Mouse (Mus musculus): ENCODE measurements at regions not wholly inside any gene's neighbourhood (a gene's known extent, or its start where the extent isn't known, plus 50 kb on each side); places are given as distances from the start of the nearest gene placed in this dataset.
A peak's percentile ranks its signal among the peaks of the same experiment; 100 is the strongest.
"Not testable (repeated sequence)": the region's sequence is repeated elsewhere in the genome, so short reads cannot be mapped to it uniquely, and the experiment has no call there.

DNA sequence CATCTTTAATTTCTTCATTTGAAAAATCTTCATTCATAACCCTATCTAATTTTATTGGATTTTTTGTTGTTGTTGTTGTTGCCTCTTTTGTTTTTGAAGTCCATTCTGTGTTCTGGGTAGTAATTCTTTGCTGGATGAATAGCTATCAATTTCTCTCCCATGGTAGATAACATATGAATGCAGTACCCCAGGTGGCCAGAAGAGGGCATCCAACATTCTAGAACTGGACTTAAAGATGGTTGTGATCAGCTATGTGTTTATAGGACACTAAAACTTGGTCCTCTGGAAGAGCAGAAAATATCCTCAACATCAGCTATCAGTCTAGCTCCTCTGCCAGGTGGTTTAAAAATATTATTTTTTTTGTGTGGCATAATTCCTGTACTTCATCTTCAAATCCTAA is 73.0 kb downstream of the Prl2c3 start:
- H3K4me1 ChIP-seq (ENCODE audit: control insufficient read depth, insufficient read depth, low read length); H3K4me3 ChIP-seq (ENCODE audit: insufficient read depth, low read length); H3K27ac ChIP-seq (ENCODE audit: insufficient read depth, low read length): not testable (repeated sequence)

- not testable (repeated sequence) for H3K4me1 ChIP-seq (ENCODE audit: control insufficient read depth, insufficient read depth, low read length); H3K4me3 ChIP-seq (ENCODE audit: insufficient read depth, low read length); H3K27ac ChIP-seq (ENCODE audit: insufficient read depth, low read length)
These were observed 81.8 kb downstream of the Prl2c3 start for GRCm38 (mm10) chr13:12717972-12718546.

DNA sequence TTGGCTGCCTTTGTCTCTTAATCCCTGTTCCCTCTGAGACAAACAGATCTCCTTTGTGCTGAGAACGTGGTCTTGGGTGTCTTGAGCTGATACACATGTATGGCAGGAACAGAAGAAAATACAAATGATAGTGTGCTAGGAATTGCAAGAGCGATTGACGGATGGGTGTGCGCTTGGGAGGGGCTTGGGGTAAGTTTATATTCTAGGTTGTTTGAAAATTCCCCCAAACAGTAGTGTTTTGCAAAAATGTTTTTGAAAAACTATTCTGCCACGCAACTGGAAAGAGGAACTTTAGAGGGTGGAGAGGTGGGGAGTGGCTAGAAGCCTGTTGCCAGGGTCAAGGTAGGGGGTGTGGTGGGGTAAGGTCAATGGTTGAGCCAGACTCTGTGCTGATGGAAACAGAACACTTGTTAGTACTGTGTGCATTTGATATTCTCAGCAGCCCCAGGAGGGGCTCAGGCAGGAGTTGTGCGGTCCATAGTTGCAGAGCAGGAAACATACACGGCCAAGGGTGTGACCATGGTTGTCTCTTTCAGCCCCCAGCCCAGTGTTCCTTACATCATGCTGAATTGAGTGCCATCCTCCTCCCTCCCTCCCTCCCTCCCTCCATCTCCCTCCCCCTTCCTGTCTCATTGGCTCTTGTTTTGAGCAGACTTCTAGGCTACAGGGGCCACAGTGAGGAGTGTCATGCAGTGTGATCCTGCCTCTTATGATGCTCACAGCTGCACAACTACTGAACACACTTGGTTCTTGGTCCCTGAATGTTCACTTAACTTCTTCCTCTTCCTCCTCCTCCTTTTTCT is 88.2 kb downstream of the Prl2c3 start:
- H3K4me3 ChIP-seq (ENCODE audit: insufficient read depth, low read length): no peak overlapping the region
- no peak overlapping the region for H3K27ac ChIP-seq (ENCODE audit: insufficient read depth, low read length)
- H3K4me1 ChIP-seq (ENCODE audit: control insufficient read depth, insufficient read depth, low read length): no peaks in the 10 kb centered on the region
- TF ChIP-seq CTCF (IDR thresholded peaks at IDR 0.05; ENCODE audit: borderline replicate concordance, insufficient read depth, low read length): no peak

GRCm38 (mm10) chr13:12702804-12703612 is 96.9 kb downstream of the Prl2c3 start:
- H3K4me3 ChIP-seq (ENCODE audit: insufficient read depth, low read length): peak overlapping the region; percentile 45
- not testable (repeated sequence) for H3K27ac ChIP-seq (ENCODE audit: insufficient read depth, low read length)

DNA sequence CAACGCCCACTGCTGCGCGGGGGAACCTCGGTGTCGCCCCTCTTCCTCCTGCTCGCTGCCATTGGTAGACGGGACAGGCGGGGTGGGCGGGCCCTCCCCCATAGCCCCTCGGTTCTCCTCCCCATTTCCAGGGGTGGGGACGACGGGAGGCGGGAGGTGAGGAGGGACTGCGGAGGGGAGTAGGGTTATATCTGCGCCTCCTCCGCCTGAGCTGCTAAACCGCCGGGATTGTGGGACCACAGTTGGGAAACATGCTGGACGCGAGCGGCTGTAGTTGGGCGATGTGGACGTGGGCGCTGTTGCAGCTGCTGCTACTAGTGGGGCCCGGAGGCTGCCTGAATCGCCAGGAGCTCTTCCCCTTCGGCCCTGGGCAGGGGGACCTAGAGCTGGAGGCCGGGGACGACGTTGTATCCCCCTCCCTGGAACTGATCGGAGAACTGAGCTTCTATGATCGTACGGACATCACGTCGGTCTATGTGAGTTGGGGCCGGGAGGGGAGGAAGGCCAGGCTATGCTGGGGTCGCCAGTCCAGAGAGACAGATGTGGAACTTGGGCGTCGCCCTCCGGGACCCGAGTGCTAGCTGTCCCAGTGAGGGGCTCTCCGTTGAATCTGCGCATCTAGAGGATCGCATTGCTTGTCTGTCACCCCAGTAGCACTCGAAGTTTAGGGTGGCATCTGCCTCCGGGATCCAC is 97.6 kb downstream of the Prl2c3 start:
- H3K27ac ChIP-seq (ENCODE audit: insufficient read depth, low read length): peak overlapping the region; percentile 31; the same call in 1 of the 2 replicates
- H3K4me3 ChIP-seq (ENCODE audit: insufficient read depth, low read length): peak overlapping the region; percentile 45; the same call in 1 of the 2 replicates
- H3K4me1 ChIP-seq (ENCODE audit: control insufficient read depth, insufficient read depth, low read length): not testable (repeated sequence)
- 0 out of 2 replicates have a peak, but pooled peaks have one; percentile 29 for TF ChIP-seq POLR2A (IDR thresholded peaks at IDR 0.05; ENCODE audit: low read depth, low read length)

More at GRCm38 (mm10) chr13:12702804-12703612, 96.9 kb downstream of the Prl2c3 start:
- not testable (repeated sequence) for H3K4me1 ChIP-seq (ENCODE audit: control insufficient read depth, insufficient read depth, low read length)

DNA sequence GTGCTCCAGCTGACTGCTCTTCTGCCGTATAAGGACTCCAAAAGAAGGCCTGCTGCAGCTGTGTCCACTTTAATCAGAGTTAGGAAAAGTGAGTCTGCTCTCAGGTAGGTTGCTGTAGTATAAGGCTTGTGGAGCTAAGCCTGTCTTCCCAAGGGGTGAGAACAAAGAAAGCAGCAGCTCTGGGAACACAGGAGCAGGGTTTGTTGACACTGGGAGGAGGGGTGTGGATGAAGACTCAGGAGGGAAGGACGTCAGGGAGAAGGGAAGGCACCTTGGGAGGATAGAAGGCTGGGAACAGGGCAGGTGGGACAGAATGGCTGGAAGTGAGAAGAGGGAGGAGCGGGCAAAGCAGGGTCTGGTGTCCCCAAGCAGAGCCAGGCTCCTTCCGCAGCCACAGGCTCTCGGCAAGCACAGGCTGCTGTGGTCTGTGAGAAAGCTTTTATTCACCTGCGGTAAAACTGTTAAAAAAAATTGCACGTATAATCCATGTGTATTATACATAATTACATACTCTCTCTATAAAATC is 106.2 kb downstream of the Prl2c3 start:
- not testable (repeated sequence) for H3K27ac ChIP-seq (ENCODE audit: insufficient read depth, low read length); H3K4me1 ChIP-seq (ENCODE audit: control insufficient read depth, insufficient read depth, low read length); H3K4me3 ChIP-seq (ENCODE audit: insufficient read depth, low read length)

GRCm38 (mm10) chr13:12688778-12689177 is 111.1 kb downstream of the Prl2c3 start:
- not testable (repeated sequence) for H3K4me3 ChIP-seq (ENCODE audit: insufficient read depth, low read length); H3K4me1 ChIP-seq (ENCODE audit: control insufficient read depth, insufficient read depth, low read length); H3K27ac ChIP-seq (ENCODE audit: insufficient read depth, low read length)

DNA sequence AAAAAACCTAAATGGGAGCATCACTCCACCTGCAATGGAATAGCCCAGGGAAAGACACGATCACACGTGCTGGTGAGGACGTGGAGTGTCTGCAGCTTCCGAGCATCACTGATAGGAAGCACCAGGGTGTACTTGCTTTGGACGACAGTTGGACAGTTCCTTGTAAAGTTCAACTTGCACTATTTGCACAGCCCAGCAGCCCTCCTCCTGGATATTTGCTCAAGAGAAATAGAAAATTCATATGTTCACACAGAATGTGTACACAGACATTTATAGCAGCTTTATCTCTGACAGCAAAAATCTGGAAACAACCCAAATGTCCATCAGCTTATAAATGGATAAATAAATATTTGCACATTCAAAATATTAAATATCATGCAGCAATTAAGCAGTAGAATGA is 111.7 kb downstream of the Prl2c3 start:
- not testable (repeated sequence) for H3K4me3 ChIP-seq (ENCODE audit: insufficient read depth, low read length); H3K27ac ChIP-seq (ENCODE audit: insufficient read depth, low read length)

DNA sequence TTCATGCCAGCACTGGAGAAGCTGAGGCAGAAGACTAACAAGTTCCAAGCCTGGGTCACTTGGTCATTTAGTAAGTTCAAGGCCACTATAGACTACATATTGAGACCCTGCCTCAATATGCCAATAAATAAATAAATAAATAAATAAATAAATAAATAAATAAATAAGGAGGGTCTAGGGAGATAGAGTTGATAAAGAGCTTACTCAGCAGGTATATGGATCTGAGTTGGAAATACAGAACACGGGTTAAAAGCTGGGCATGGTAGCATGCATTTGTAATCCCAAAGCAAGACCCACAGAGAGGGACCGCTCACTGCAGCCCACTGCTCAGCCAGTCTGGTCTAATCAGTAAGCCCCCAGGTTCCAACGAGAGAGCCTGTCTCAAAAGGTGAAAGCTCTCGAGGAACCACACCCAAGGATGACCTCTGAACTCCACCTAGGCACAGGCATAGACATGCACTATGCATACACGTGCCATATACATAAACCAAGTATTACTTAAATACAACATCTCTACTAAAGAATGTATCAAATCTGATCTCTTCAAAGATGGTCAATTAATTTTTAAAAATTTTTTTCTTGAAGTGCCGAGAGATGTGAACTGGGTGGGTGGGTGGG is 115.4 kb downstream of the Ero1lb start:
- not testable (repeated sequence) for H3K4me3 ChIP-seq (ENCODE audit: insufficient read depth, low read length); H3K27ac ChIP-seq (ENCODE audit: insufficient read depth, low read length)

More for the DNA sequence above, 111.7 kb downstream of the Prl2c3 start:
- H3K4me1 ChIP-seq (ENCODE audit: control insufficient read depth, insufficient read depth, low read length): not testable (repeated sequence)

DNA sequence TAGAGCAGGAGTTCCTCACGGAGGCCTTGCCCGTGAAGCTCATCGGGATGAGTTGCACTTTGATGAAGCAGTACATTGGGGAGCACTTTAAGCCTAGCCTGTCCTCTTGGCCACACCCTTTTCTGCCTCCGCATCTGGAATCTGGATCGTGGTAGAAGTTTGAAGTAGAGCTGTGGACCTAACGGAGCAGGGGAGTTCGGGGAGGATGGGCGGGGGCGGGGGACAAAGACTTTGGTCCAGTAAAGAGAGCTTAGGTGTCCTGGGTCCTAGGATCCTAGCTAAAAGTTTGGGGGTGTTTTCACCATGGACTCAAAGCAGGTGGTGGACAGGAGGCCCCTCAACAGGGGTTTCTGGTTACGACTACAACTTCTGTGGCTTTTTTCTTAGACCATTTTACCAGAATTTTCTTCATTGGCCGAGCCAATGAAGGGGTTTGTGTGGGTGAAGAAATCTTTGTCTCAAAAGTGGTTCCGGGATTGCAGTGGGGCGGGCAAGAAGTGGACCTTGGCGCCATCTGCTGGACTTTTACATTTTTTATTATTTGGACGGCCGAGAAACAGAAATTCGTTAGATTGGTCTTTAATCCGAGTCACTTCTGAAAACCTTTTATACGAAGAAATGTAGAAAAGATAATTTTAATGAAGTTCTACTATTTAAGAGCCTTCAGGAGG is 114.7 kb downstream of the Ero1lb start:
- not testable (repeated sequence) for H3K27ac ChIP-seq (ENCODE audit: insufficient read depth, low read length); H3K4me3 ChIP-seq (ENCODE audit: insufficient read depth, low read length); H3K4me1 ChIP-seq (ENCODE audit: control insufficient read depth, insufficient read depth, low read length)

More for the DNA sequence above, 115.4 kb downstream of the Ero1lb start:
- not testable (repeated sequence) for H3K4me1 ChIP-seq (ENCODE audit: control insufficient read depth, insufficient read depth, low read length)
